Mouse (Mus musculus): ENCODE results near the gene Itsn1. TPM values are rescaled to one million over a fixed set of nuclear protein-coding genes. Genes with fewer than 3 reads are reported as not detected.
A peak's percentile ranks its signal among the peaks of the same experiment; 100 is the strongest.

Gene Itsn1
- polyA plus RNA-seq, 1 experiment from 2014 or later: 62.7 TPM

DNA sequence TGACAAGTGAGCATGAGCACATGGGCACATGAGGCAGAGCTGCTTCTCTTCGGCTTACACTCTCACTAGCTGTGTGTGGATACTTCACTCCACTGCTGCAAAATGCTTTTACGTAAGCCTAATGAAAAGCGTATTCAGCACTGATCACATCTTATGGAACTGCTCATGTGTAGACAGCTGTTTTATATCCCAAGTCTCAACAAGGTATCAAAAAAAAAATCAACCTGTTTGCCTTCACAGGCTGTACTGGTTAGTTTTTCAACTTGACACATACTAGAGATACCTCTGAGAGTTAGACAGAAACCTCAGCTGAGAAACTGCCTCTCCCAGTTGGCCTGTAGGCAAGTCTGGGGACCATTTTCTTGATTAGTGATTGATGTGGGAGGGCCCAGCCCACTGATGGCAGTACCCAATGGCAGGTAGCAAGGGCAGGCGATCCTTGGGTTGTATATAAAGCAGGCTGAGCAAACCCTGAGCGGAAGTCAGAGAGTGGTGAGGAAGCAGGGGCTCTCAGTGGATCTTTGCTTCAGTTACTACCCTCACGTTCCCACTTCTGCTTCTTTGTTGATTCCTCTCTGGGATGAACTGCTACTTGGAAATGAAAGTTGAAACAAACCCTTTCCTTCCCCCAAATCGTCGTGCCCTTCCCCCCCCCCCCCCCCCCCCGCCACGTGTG lies 203.9 kb downstream of the Itsn1 start:
- no peak overlapping the region for H3K27ac ChIP-seq
- no peak for ATAC-seq
- H3K4me2 ChIP-seq (replicated peaks): no peak overlapping the region
- peaks cover 10% of the 10 kb centered on the region for H3K4me1 ChIP-seq (replicated peaks)
- no peaks in the 10 kb centered on the region for H3K9me3 ChIP-seq
- H3K27me3 ChIP-seq: no peaks in the 10 kb centered on the region
- no peak overlapping the region for H3K4me3 ChIP-seq (replicated peaks)
- no peak overlapping the region for H3K9ac ChIP-seq (replicated peaks)
- WGBS: 75% methylated on average over 6 of the region's 10 CpGs
- H3K36me3 ChIP-seq: peaks cover 19% of the 10 kb centered on the region

- H3K9me3 ChIP-seq: no peaks in the 10 kb centered on the region
- H3K27me3 ChIP-seq: no peaks in the 10 kb centered on the region
- no peak overlapping the region for H3K27ac ChIP-seq
- no peak overlapping the region for H3K4me2 ChIP-seq (replicated peaks)
- H3K9ac ChIP-seq (replicated peaks): no peak overlapping the region
- no peaks in the 10 kb centered on the region for H3K36me3 ChIP-seq
- 38% methylated on average over 8 of the region's 8 CpGs for WGBS
- H3K4me1 ChIP-seq (replicated peaks): peaks cover 8% of the 10 kb centered on the region
- no peak overlapping the region for H3K4me3 ChIP-seq (replicated peaks)
- no peak for ATAC-seq
Measured at GRCm38 (mm10) chr16:91935108-91935507, 206.0 kb downstream of the Itsn1 start.

- Histone ChIP-seq H3K27me3 (no peaks in the 10 kb centered on the region), H3K27ac (no peak overlapping the region), H3K9me3 (no peaks in the 10 kb centered on the region), H3K9ac (replicated peaks) (no peak overlapping the region), H3K4me1 (replicated peaks) (peaks cover 2% of the 10 kb centered on the region), H3K4me2 (replicated peaks) (no peak overlapping the region), H3K4me3 (replicated peaks) (no peak overlapping the region), H3K36me3 (no peaks in the 10 kb centered on the region)
- ATAC-seq: no peak
- WGBS: 68% methylated on average over 8 of the region's 8 CpGs
Measured at GRCm38 (mm10) chr16:91935726-91936125, 206.6 kb downstream of the Itsn1 start.

GRCm38 (mm10) chr16:91936340-91937030 lies 207.4 kb downstream of the Itsn1 start:
- H3K4me3 ChIP-seq (replicated peaks): no peak overlapping the region
- no peak overlapping the region for H3K27ac ChIP-seq
- 52% methylated on average over 10 of the region's 10 CpGs for WGBS
- no peak overlapping the region for H3K9ac ChIP-seq (replicated peaks)
- no peak overlapping the region for H3K4me2 ChIP-seq (replicated peaks)
- peak; percentile 19 for ATAC-seq
- H3K4me1 ChIP-seq (replicated peaks): no peaks in the 10 kb centered on the region
- no peaks in the 10 kb centered on the region for H3K36me3 ChIP-seq
- H3K9me3 ChIP-seq: no peaks in the 10 kb centered on the region
- no peaks in the 10 kb centered on the region for H3K27me3 ChIP-seq

DNA sequence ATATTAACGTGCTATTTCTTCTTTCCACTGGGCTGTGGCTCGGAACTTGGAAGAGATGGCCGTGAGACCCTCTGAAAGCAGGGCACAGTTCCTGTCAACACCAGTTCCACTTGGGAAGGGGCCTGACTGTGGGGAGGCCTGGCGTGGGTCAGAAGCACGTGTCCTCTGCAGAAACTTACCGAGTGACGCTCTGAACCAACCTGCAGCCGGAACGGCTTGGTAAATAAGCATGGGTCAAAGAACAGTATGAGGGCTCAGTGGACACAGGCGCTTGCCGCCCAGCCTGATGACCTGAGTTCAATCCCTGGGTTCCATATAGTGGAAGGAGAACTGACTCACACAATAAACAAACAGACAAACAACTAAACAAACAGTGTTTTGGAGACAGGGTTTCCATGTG lies 208.2 kb downstream of the Itsn1 start:
- H3K9me3 ChIP-seq: no peaks in the 10 kb centered on the region
- no peak for ATAC-seq

DNA sequence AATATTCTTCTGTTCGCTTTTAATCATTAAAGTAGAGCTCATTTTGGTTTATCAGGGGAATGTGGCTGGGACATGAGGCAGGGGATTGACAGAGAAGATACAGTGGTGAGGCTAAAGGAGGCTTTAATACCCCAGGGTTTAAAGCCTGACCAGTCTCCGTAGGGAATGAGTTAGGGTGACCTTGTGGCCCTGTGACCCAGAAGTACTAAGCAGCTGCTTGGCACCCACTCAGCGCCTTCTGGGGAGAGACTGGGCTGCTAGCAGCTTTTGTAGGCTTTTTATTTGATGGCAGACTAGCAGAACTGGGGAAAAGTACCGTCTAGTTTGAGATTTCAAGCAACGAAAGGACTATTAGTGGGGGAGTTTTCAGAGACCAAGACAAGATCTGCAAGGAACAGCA lies 209.1 kb downstream of the Itsn1 start:
- H3K4me3 ChIP-seq (replicated peaks): no peak overlapping the region
- 80% methylated on average over 5 of the region's 5 CpGs for WGBS
- H3K27me3 ChIP-seq: no peaks in the 10 kb centered on the region
- ATAC-seq: no peak
- no peak overlapping the region for H3K27ac ChIP-seq
- H3K4me2 ChIP-seq (replicated peaks): no peak overlapping the region
- no peaks in the 10 kb centered on the region for H3K9me3 ChIP-seq
- H3K9ac ChIP-seq (replicated peaks): no peak overlapping the region
- no peaks in the 10 kb centered on the region for H3K36me3 ChIP-seq
- no peaks in the 10 kb centered on the region for H3K4me1 ChIP-seq (replicated peaks)

More for the DNA sequence above, 208.2 kb downstream of the Itsn1 start:
- Histone ChIP-seq H3K4me1 (replicated peaks) (no peaks in the 10 kb centered on the region), H3K4me2 (replicated peaks) (no peak overlapping the region), H3K4me3 (replicated peaks) (no peak overlapping the region), H3K9ac (replicated peaks) (no peak overlapping the region), H3K27me3 (no peaks in the 10 kb centered on the region), H3K36me3 (no peaks in the 10 kb centered on the region), H3K27ac (no peak overlapping the region)
- 91% methylated on average over 11 of the region's 11 CpGs for WGBS

- Histone ChIP-seq H3K27ac (no peak overlapping the region), H3K36me3 (no peaks in the 10 kb centered on the region), H3K9me3 (no peaks in the 10 kb centered on the region), H3K4me3 (replicated peaks) (no peak overlapping the region), H3K27me3 (no peaks in the 10 kb centered on the region), H3K4me2 (replicated peaks) (no peak overlapping the region), H3K4me1 (replicated peaks) (no peaks in the 10 kb centered on the region), H3K9ac (replicated peaks) (0 out of 2 replicates have a peak overlapping the region, but pooled peaks have one; percentile 1)
- WGBS: 91% methylated on average over 6 of the region's 6 CpGs
- no peak for ATAC-seq
Measured at GRCm38 (mm10) chr16:91940726-91941125, 211.6 kb downstream of the Itsn1 start.

DNA sequence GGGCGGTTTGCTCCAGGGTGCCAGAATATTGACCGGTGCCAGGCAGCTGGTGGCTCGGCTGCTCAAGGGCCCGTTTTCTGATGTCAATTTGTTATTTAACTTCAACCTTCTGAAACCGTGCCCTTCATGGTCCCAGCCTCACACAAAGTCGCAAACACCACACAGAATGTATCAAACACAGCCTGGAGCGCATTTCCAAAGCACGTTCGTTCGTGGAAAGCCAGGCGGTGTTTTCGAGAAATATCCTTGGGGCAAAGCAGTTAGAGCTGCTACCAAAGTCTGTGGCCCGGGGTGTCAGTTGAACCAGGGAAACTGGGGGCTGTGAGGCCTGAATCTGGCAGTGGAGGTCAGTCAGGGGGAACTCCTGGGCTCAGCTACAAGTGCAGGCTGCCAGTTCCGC lies 213.1 kb downstream of the Itsn1 start:
- WGBS: 90% methylated on average over 14 of the region's 14 CpGs
- Histone ChIP-seq H3K4me2 (replicated peaks) (no peak overlapping the region), H3K4me3 (replicated peaks) (no peak overlapping the region), H3K9ac (replicated peaks) (no peak overlapping the region), H3K4me1 (replicated peaks) (0 out of 2 replicates have a peak, but pooled peaks cover 2% of the 10 kb centered on the region), H3K9me3 (no peaks in the 10 kb centered on the region), H3K36me3 (no peaks in the 10 kb centered on the region), H3K27me3 (no peaks in the 10 kb centered on the region), H3K27ac (no peak overlapping the region)
- ATAC-seq: no peak

- WGBS: 91% methylated on average over 10 of the region's 10 CpGs
- Histone ChIP-seq H3K9me3 (no peaks in the 10 kb centered on the region), H3K4me3 (replicated peaks) (no peak overlapping the region), H3K9ac (replicated peaks) (no peak overlapping the region), H3K4me2 (replicated peaks) (no peak overlapping the region), H3K36me3 (no peaks in the 10 kb centered on the region), H3K4me1 (replicated peaks) (0 out of 2 replicates have a peak, but pooled peaks cover 2% of the 10 kb centered on the region), H3K27ac (no peak overlapping the region), H3K27me3 (no peaks in the 10 kb centered on the region)
- ATAC-seq: no peak
Measured at GRCm38 (mm10) chr16:91946261-91946660, 217.2 kb downstream of the Itsn1 start.

- Histone ChIP-seq H3K4me3 (replicated peaks) (no peak overlapping the region), H3K9ac (replicated peaks) (no peak overlapping the region), H3K27ac (no peak overlapping the region), H3K36me3 (no peaks in the 10 kb centered on the region), H3K9me3 (no peaks in the 10 kb centered on the region), H3K4me2 (replicated peaks) (no peak overlapping the region), H3K4me1 (replicated peaks) (0 out of 2 replicates have a peak, but pooled peaks cover 2% of the 10 kb centered on the region), H3K27me3 (no peaks in the 10 kb centered on the region)
- ATAC-seq: no peak
- 63% methylated on average over 11 of the region's 11 CpGs for WGBS
Measured at GRCm38 (mm10) chr16:91947093-91947492, 218.0 kb downstream of the Itsn1 start.

DNA sequence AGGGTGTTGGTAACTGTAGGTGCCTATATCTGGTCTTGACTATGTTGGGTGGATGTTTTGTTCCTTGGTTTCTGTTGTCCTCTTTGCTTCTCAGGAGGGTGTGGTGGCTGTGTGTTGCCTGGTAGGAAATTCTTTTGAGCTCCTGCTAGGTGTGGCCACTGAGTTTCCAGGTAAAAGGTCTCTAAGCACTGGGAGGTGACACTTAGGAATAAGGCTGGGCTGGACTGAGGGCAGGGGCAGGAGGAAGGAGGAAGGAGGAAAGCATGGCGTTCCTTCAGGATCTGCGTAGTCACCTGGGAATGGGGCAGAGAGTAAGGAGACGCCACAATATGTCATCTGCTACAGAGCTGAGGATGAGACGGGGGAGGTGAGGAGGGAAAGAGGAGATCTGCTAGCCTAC lies 224.9 kb downstream of the Itsn1 start:
- no peak for ATAC-seq

DNA sequence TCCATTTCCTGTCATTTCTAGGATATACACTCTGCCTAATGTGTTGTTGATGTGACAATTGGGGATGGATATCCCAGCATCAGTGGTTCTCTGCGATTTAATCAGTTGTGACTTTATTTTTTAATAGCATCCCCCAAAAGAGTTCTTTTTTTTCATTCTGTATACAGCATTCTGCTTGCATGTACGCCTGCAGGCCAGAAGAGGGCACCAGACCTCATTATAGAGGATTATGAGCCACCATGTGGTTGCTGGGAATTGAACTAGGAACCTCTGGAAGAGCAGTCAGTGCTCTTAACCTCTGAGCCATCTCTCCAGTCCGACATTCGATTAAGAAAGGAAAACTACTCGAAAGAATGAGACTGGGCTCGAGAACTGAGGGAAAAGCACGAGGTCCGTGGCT lies 225.7 kb downstream of the Itsn1 start:
- no peaks in the 10 kb centered on the region for H3K4me1 ChIP-seq (replicated peaks)
- no peak overlapping the region for H3K9ac ChIP-seq (replicated peaks)
- H3K27ac ChIP-seq: no peak overlapping the region
- no peak for ATAC-seq
- H3K27me3 ChIP-seq: no peaks in the 10 kb centered on the region
- H3K9me3 ChIP-seq: no peaks in the 10 kb centered on the region
- no peaks in the 10 kb centered on the region for H3K36me3 ChIP-seq
- 87% methylated on average over 8 of the region's 8 CpGs for WGBS
- H3K4me3 ChIP-seq (replicated peaks): no peak overlapping the region
- H3K4me2 ChIP-seq (replicated peaks): no peak overlapping the region

More for the DNA sequence above, 224.9 kb downstream of the Itsn1 start:
- Histone ChIP-seq H3K36me3 (no peaks in the 10 kb centered on the region), H3K9me3 (no peaks in the 10 kb centered on the region), H3K27ac (no peak overlapping the region), H3K27me3 (no peaks in the 10 kb centered on the region), H3K4me1 (replicated peaks) (no peaks in the 10 kb centered on the region), H3K9ac (replicated peaks) (no peak overlapping the region), H3K4me2 (replicated peaks) (no peak overlapping the region), H3K4me3 (replicated peaks) (no peak overlapping the region)
- WGBS: 89% methylated on average over 4 of the region's 4 CpGs
